Mouse (Mus musculus): ENCODE data around the gene Ift20.

DNA sequence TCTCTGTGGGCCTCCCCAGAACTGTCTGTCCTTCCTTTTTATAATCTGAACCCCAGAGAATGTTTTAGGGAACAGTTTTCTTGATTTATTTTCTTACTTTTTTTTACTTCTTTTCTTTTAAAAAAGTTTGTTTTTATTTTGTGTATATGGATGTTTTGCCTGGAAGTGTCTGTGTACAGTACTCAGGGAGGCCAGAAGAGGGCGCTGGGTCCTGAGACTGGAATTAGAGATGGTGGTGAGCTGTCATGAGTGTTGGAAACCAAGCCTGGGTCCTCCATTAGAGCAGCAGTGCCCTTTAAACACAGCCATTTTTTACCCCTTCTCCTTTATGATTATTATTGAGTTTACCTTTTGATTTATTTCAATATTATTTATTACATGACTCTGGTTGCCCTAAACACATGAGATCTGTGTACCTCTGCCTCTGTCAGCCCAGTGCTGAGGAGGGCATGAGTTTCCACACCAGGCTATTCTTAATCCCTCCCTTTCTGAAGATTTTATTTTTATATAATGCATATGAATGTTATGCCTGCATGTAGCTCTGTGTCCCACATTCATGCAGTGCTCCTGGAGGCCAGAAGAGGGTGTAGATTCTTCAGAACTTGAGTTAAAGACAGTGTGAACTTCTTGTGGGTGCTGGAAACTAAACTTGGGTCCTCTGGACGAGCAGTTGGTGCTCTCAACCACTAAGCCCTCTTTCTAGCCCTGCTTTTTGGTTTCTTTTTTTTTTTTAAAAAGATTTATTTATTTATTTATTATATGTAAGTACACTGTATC, 20.4 kb upstream of the Ift20 start:
- TF ChIP-seq POLR2AphosphoS2 (IDR thresholded peaks at IDR 0.05; ENCODE audit: insufficient read length, low read depth), result no peak
- TF ChIP-seq CEBPB (IDR thresholded peaks at IDR 0.05; ENCODE audit: insufficient read depth, poor library complexity, severe bottlenecking), result no peak

Data from myocyte (in vitro differentiated cells).